Mouse (Mus musculus) olfactory bulb, adult 2 months (tissue): ENCODE measurements around the gene Dhx29.

Experiments
- CTCF ChIP-seq: fragments of 200-500 bp; IDR thresholded peaks from 2 replicates; pipeline ENCODE4 v1.5.1; 2012; ENCODE audit warnings: low read depth, mild to moderate bottlenecking, low read length, moderate library complexity; ENCODE audit not compliant: insufficient read depth
- POLR2A ChIP-seq: fragments of 200-500 bp; IDR thresholded peaks from 2 replicates; pipeline ENCODE4 v1.6.1; 2012; ENCODE audit warnings: mild to moderate bottlenecking, low read depth, low read length, moderate library complexity; ENCODE audit not compliant: insufficient read depth

DNA sequence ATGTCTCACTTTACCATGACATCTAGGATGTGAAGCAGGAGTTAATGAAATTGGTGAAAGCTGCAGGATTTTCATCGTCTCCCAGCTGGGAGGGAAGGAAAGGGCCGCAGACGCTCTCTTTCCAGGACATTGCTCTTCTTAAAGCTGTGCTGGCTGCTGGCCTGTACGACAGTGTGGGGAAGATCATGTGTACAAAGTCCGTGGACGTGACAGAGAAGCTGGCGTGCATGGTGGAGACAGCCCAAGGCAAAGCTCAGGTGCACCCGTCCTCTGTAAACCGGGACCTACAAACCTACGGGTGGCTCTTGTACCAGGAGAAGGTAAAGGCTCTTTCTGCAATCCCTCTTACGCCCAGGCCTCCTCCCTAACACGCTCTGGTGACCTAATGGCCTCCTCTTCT lies 37.2 kb downstream of the Dhx29 start:
- TF ChIP-seq CTCF = no peak
- no peak for TF ChIP-seq POLR2A
